Mouse (Mus musculus): ENCODE measurements around the gene Jsrp1. TPM values are rescaled to one million over a fixed set of nuclear protein-coding genes. Genes with fewer than 3 reads are reported as not detected.

Jsrp1 gene
- polyA plus RNA-seq, 1 experiment: 343 TPM

DNA sequence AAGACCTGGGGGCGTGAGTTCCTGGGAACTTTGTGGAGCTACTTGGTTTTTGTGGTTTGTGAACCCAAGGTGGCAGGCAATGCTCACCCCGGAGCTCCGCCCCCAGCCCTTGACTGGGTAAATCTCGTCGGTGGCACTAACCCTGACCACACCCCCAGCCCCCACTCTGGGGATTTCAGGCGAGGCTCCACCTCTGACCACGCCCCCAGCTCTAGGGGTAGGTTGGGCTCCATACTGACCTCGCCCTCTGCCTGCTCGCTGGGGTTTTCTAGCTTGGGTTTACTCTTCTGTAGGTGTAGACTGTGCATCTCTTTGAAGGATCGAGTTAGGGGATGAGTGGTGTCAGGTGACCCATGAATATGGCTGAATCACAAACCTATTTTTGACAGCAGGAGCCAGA, 35.3 kb upstream of the Jsrp1 start:
- H3K79me2 ChIP-seq (ENCODE audit: control insufficient read depth, insufficient read depth): no peaks in the 10 kb centered on the region
- TF ChIP-seq MYOD1 (IDR thresholded peaks at IDR 0.05; ENCODE audit: control insufficient read depth in 1 of 3, insufficient read length in 2 of 3, low read depth in 2 of 3): no peak
- peak; percentile 35 for TF ChIP-seq USF1 (IDR thresholded peaks at IDR 0.05; ENCODE audit: low read depth)
- H3K4me3 ChIP-seq: no peak overlapping the region
- peaks cover 21% of the 10 kb centered on the region for H3K27me3 ChIP-seq (ENCODE audit: control insufficient read depth, insufficient read depth, insufficient read length)
- H3K4me2 ChIP-seq (ENCODE audit: low read depth): peak overlapping the region; percentile 45
- H3K36me3 ChIP-seq (ENCODE audit: control insufficient read depth, insufficient read depth): no peaks in the 10 kb centered on the region
- H3ac ChIP-seq (ENCODE audit: control insufficient read depth, insufficient read length): no peak overlapping the region

DNA sequence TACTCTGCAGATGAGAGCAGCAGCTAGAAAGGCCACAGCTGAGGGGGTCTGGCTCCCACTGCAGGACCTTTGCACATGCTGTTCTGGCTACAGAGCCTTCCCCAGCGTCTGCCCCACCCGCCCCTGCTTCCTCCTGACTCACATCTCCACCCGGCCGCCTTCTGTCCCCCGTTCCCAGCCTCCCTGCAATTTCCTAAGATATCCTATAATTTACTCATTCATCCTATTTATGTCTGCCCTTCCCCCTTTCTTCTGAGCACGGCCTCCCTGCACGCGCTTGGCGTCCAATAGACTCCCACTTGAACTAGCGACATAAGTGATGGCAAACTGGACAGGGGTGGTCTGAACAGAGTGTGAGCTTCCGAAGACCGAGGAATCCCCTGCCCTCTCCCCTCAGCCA, 32.4 kb upstream of the Jsrp1 start:
- TF ChIP-seq POLR2A (IDR thresholded peaks at IDR 0.05; ENCODE audit: insufficient read length, low read depth): no peak
- no peak for TF ChIP-seq USF1 (IDR thresholded peaks at IDR 0.05; ENCODE audit: low read depth)
- TF ChIP-seq E2F4 (IDR thresholded peaks at IDR 0.05; ENCODE audit: insufficient read depth): no peak
- TF ChIP-seq TCF12 (IDR thresholded peaks at IDR 0.05; ENCODE audit: insufficient read depth, poor library complexity, severe bottlenecking): no peak
- no peak for TF ChIP-seq MYOD1 (IDR thresholded peaks at IDR 0.05; ENCODE audit: control insufficient read depth in 1 of 3, insufficient read length in 2 of 3, low read depth in 2 of 3)
- TF ChIP-seq SRF (IDR thresholded peaks at IDR 0.05; ENCODE audit: control insufficient read depth, insufficient read length, low read depth): no peak
- TF ChIP-seq POLR2AphosphoS2 (IDR thresholded peaks at IDR 0.05; ENCODE audit: insufficient read length, low read depth): no peak
- TF ChIP-seq MAX (IDR thresholded peaks at IDR 0.05; ENCODE audit: low read depth): no peak
- TF ChIP-seq REST (IDR thresholded peaks at IDR 0.05; ENCODE audit: insufficient read depth, insufficient read length): no peak
- no peak for TF ChIP-seq CEBPB (IDR thresholded peaks at IDR 0.05; ENCODE audit: insufficient read depth, poor library complexity, severe bottlenecking)
- no peak for TF ChIP-seq MYOG (IDR thresholded peaks at IDR 0.05; ENCODE audit: control insufficient read depth in 1 of 3, insufficient read depth in 1 of 3, insufficient read length in 2 of 3, low read depth in 2 of 3)
- no peak for TF ChIP-seq TCF3 (IDR thresholded peaks at IDR 0.05; ENCODE audit: insufficient read length, low read depth)

DNA sequence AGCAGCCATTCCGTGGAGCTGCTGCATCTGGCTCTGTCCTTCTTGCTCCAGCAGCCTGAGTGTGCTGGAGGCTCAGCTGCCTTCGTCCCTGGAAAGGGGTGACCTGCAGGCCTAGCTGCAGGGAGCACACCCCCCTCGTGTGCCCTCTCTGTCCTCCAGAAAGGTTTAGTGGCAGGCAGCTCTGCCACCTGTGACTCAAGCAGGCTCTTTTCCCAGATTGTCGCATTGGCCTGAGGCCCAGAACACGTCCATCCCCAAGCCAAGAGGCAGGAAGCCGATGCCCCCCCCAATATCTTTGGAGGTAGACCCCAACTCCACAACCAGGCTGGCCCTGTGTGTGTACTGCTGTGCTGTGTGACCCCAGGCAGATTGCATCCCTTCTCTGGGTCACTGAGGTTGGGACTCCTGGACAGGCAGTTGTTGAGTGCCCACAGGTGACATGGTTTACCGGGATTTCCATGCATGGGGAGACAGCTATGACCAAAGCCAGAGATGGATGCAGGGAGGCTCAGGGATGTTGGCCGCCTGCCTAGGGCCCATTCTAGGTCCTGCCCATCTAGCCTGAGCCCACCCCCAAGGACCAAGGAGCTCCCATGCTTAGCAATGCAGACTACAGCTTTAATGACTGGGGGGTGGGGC, 31.9 kb upstream of the Jsrp1 start:
- Histone ChIP-seq H3K79me2 (ENCODE audit: control insufficient read depth, insufficient read depth) (no peaks in the 10 kb centered on the region), H3K27me3 (ENCODE audit: control insufficient read depth, insufficient read depth, insufficient read length) (peaks cover 39% of the 10 kb centered on the region)
- TF ChIP-seq MYOD1 (IDR thresholded peaks at IDR 0.05; ENCODE audit: control insufficient read depth in 1 of 3, insufficient read length in 2 of 3, low read depth in 2 of 3) (peak in 1 of 3 experiments; percentile 7), USF1 (IDR thresholded peaks at IDR 0.05; ENCODE audit: low read depth) (no peak), SRF (IDR thresholded peaks at IDR 0.05; ENCODE audit: control insufficient read depth, insufficient read length, low read depth) (no peak), E2F4 (IDR thresholded peaks at IDR 0.05; ENCODE audit: insufficient read depth) (no peak)

More for the DNA sequence above, 32.4 kb upstream of the Jsrp1 start:
- no peaks in the 10 kb centered on the region for H3K36me3 ChIP-seq (ENCODE audit: control insufficient read depth, insufficient read depth)
- H3ac ChIP-seq (ENCODE audit: control insufficient read depth, insufficient read length): no peak overlapping the region
- H3K4me3 ChIP-seq: no peak overlapping the region
- H3K4me2 ChIP-seq (ENCODE audit: low read depth): no peak overlapping the region
- peaks cover 39% of the 10 kb centered on the region for H3K27me3 ChIP-seq (ENCODE audit: control insufficient read depth, insufficient read depth, insufficient read length)
- no peaks in the 10 kb centered on the region for H3K79me2 ChIP-seq (ENCODE audit: control insufficient read depth, insufficient read depth)

DNA sequence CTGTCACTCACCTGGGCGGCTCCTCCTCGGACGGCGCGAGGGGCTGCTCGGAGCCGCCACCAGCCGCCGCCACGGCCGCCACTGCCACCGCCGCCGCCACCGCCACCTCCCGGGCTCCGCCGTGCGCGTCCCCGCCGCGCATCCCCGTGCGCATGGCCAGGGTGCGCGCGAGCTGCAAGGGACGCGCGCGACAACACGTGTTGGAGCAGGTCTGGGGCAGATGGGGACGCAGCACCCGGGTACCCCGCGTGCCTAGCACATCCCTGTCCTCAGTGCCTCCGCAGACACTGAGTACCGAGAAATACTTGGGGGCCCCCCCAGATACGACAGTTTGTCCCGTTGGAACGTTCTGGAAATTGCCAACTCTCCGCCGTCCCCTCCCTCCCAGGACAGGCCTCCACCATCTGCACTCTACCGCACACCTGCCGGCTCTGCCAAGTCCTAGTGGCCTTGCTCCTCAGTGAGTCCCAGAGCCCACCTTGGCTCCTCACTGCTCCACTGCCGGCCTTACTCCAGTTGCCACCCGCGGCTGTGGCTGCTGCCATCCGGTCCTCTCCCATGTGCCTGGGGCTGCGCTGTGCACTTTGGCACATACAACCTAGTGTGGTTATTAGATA, 30.7 kb upstream of the Jsrp1 start, which contains the start of gene Lingo3:
Lingo3 (minus strand) TSS at position 109 of the 617 bp plus-strand sequence.
- Histone ChIP-seq H3K79me2 (ENCODE audit: control insufficient read depth, insufficient read depth) (no peaks in the 10 kb centered on the region), H3ac (ENCODE audit: control insufficient read depth, insufficient read length) (no peak within 1 kb of the TSS), H3K27me3 (ENCODE audit: control insufficient read depth, insufficient read depth, insufficient read length) (peaks cover 39% of the 10 kb centered on the region), H3K4me3 (no peak within 1 kb of the TSS), H3K4me2 (ENCODE audit: low read depth) (no peak within 1 kb of the TSS), H3K36me3 (ENCODE audit: control insufficient read depth, insufficient read depth) (no peaks in the 10 kb centered on the region)
- TF ChIP-seq TCF3 (IDR thresholded peaks at IDR 0.05; ENCODE audit: insufficient read length, low read depth) (no peak), TCF12 (IDR thresholded peaks at IDR 0.05; ENCODE audit: insufficient read depth, poor library complexity, severe bottlenecking) (no peak), POLR2A (IDR thresholded peaks at IDR 0.05; ENCODE audit: insufficient read length, low read depth) (no peak), REST (IDR thresholded peaks at IDR 0.05; ENCODE audit: insufficient read depth, insufficient read length) (no peak), POLR2AphosphoS2 (IDR thresholded peaks at IDR 0.05; ENCODE audit: insufficient read length, low read depth) (no peak), SRF (IDR thresholded peaks at IDR 0.05; ENCODE audit: control insufficient read depth, insufficient read length, low read depth) (no peak), CEBPB (IDR thresholded peaks at IDR 0.05; ENCODE audit: insufficient read depth, poor library complexity, severe bottlenecking) (no peak), USF1 (IDR thresholded peaks at IDR 0.05; ENCODE audit: low read depth) (no peak), MYOD1 (IDR thresholded peaks at IDR 0.05; ENCODE audit: control insufficient read depth in 1 of 3, insufficient read length in 2 of 3, low read depth in 2 of 3) (no peak), MAX (IDR thresholded peaks at IDR 0.05; ENCODE audit: low read depth) (no peak), MYOG (IDR thresholded peaks at IDR 0.05; ENCODE audit: control insufficient read depth in 1 of 3, insufficient read depth in 1 of 3, insufficient read length in 2 of 3, low read depth in 2 of 3) (no peak), E2F4 (IDR thresholded peaks at IDR 0.05; ENCODE audit: insufficient read depth) (no peak)

More for the DNA sequence above, 31.9 kb upstream of the Jsrp1 start:
- Histone ChIP-seq H3K4me2 (ENCODE audit: low read depth) (no peak overlapping the region), H3ac (ENCODE audit: control insufficient read depth, insufficient read length) (no peak overlapping the region), H3K4me3 (no peak overlapping the region), H3K36me3 (ENCODE audit: control insufficient read depth, insufficient read depth) (no peaks in the 10 kb centered on the region)

Data from myocyte (in vitro differentiated cells).